Mouse (Mus musculus) kidney, embryonic 14.5 days (tissue): ENCODE measurements around the gene Paqr4. TPM values are rescaled to one million over a fixed set of nuclear protein-coding genes. Genes with fewer than 3 reads are reported as not detected.

Experiments
- ATAC-seq: fragments of 200-750 bp; cut with Nextera tagmentation; 2 replicates; pipeline ENCODE4 v1.8.0; 2017; ENCODE audit warnings: moderate number of reproducible peaks, mild to moderate bottlenecking, moderate TSS enrichment, moderate library complexity; ENCODE audit not compliant: low FRiP score, low TSS enrichment
- H3K27ac ChIP-seq: fragments of 300-500 bp; sonication (generic); 2 replicates; pipeline ENCODE4 v1.5.1; 2014; ENCODE audit warnings: low read depth, mild to moderate bottlenecking, low read length, moderate library complexity, mixed read lengths
- H3K27me3 ChIP-seq: fragments of 300-500 bp; sonication (generic); 2 replicates; pipeline ENCODE4 v1.6.1; 2014; ENCODE audit warnings: mild to moderate bottlenecking, low read length; ENCODE audit not compliant: control insufficient read depth, insufficient read depth
- H3K36me3 ChIP-seq: fragments of 300-500 bp; sonication (generic); 2 replicates; pipeline ENCODE4 v1.6.1; 2014; ENCODE audit warnings: low read length, mixed read lengths; ENCODE audit not compliant: control insufficient read depth, insufficient read depth
- H3K4me1 ChIP-seq: fragments of 300-500 bp; sonication (generic); 2 replicates; pipeline ENCODE4 v1.6.1; 2014; ENCODE audit warnings: low read length, mixed read lengths; ENCODE audit not compliant: control insufficient read depth, insufficient read depth
- H3K4me2 ChIP-seq: fragments of 300-500 bp; sonication (generic); replicated peaks from 2 replicates; pipeline ENCODE4 v1.6.1; 2014; ENCODE audit warnings: low read depth, mild to moderate bottlenecking, low read length
- H3K4me3 ChIP-seq: fragments of 300-500 bp; sonication (generic); 2 replicates; pipeline ENCODE4 v1.5.1; 2014; ENCODE audit warnings: mild to moderate bottlenecking, low read length
- H3K9ac ChIP-seq: fragments of 300-500 bp; sonication (generic); 2 replicates; pipeline ENCODE4 v1.6.1; 2014; ENCODE audit warnings: low read depth, mild to moderate bottlenecking, low read length, moderate library complexity
- H3K9me3 ChIP-seq: fragments of 300-500 bp; sonication (generic); 2 replicates; pipeline ENCODE4 v1.6.1; 2016; ENCODE audit warnings: low read length; ENCODE audit not compliant: control insufficient read depth
- WGBS: fragments of 180-500 bp; shearing (Covaris S2); extraction: QIAGEN DNeasy Blood & Tissue Kit; methylation state at CpG from one replicate; pipeline ENCODE4 v1.1.7; 2014; 5-methylcytosine and 5-hydroxymethylcytosine counted together
- polyA plus RNA-seq: library from polyadenylated mRNA; unstranded; fragments of >200 nt; fragmentation: Nextera tagmentation; extraction: Ambion mirVana; gene quantifications from 2 replicates; pipeline ENCODE4 v1.2.1, GENCODE M21; 2014

Paqr4 gene
- polyA plus RNA-seq, 1 experiment from 2014 or later, result 17.6 TPM

DNA sequence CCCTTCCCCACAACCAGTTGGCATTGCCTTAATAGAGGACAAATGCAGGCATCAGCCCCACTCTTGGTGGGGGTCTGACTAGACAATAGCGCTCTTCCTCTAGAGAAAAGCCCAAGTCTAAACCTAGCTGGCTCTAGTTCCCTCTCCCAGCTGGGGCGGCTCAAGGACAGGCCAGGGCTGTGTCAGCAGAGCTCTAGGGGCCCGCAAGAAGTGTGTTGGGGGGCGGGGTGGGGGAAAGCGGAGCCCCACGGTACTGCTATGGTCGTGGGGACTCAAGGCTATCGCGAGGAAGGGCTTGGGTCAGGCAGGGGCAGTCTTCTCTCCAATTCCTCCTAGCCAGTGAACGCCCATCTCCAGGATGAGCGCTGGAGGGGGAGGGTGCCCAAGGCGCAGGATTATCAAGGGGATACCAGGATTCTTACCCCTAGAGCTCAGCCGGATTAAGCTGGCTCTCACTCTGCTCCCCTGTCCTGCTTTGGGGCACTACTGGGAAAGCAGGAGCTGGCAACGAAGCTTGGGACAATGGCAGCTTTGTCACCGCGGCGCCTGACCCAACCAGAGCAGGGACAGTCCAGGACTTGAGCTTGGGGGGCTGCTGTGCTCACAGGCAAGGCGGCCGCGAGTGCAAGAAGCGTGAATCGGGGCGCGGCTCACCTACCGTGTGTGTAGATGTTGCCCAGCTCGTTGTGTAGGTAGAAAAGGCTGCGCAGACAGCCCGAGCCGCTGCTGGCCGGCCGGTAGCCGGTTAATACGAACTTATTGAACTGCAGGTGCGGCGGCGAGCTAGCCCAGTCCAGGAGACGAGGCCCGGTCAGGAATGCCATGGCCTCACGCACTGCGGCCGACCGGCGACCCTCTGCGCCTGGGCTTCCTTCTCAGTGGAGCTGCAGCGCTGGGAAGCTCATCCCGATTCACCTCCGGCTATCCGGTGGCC is 1.2 kb downstream of the Paqr4 start:
- Histone ChIP-seq H3K4me1 (peaks cover 20% of the 10 kb centered on the region), H3K27ac (0 out of 2 replicates have a peak overlapping the region, but pooled peaks have one; percentile 8), H3K9ac (peak overlapping the region; percentile 63), H3K36me3 (peaks cover 16% of the 10 kb centered on the region; the same call in 1 of the 2 replicates), H3K4me3 (peak overlapping the region; percentile 68), H3K9me3 (no peaks in the 10 kb centered on the region), H3K4me2 (peak overlapping the region; percentile 96), H3K27me3 (peaks cover 43% of the 10 kb centered on the region)
- ATAC-seq, result peak; percentile 39
- WGBS, result under 1% methylated on average over 43 of the region's 48 CpGs

DNA sequence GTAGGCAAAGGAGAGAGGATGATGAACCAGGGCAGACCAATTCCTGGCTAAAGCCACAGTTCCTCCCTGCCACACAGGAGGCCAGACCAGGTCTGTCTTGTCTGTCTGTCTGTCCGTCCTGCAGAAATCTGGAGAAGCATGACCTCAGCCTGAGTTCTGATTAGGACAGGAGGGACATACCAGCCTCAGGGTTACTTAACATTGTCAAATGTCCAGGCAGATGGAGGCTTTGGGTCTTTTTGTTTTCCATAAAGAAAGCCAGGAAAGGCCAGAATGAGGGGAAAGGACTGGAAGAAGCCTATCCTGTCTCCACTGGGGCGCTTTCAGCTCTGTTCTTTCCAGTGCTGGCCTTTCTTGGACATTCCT is 1.8 kb downstream of the Paqr4 start:
- peak overlapping the region; percentile 63; the same call in 1 of the 2 replicates for H3K9ac ChIP-seq
- peaks cover 16% of the 10 kb centered on the region; the same call in 1 of the 2 replicates for H3K36me3 ChIP-seq
- WGBS, result 54% methylated on average over 2 of the region's 2 CpGs
- peaks cover 19% of the 10 kb centered on the region for H3K4me1 ChIP-seq
- H3K27me3 ChIP-seq, result peaks cover 36% of the 10 kb centered on the region
- H3K4me3 ChIP-seq, result peak overlapping the region; percentile 68
- no peak for ATAC-seq
- H3K27ac ChIP-seq, result no peak overlapping the region
- no peaks in the 10 kb centered on the region for H3K9me3 ChIP-seq
- peak overlapping the region; percentile 96 for H3K4me2 ChIP-seq

DNA sequence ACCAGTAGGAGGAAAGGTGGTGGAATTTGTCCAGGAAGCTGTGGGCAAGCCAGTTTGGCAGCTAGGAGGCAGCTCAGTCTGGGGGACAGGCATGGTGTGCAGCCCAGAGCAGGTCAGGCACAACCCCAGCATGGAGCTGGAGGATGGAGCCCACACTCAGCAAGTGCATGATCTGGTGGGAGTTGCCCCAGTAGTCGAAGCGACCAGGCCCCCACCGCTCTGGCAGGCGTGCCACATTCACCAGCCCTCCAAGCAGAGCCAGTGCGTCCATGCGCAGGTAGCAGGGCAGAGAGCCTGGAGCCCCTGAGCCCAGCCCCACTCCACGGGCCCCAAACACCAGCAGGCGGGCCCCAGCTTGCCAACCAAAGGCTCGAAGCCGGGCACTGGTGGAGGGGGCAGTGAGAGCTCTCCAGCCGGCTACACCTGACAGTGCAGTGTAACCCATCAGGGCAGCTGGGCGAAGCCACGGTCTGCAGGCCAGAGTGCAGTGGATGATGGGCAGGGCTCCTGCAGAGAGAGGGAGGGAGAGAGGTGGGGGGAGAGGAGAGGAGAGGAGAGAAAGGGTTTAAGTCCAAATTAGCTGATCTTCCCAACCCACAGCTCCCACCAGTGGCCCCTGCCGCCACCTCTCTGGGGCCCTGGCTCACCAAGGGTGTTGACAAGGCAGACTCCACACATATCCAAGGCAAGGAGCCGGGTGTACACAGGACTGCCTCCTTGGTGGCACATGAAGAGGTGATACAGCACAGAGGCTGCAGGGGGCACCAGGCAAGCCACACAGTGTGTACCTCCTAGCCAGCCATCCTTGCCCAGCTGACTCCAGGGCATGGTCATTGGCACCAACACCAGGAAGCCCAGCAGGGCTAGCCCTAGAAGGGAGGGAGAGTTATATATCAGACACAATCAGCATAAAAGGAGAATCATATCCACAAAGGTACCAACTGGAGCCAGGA is 2.9 kb downstream of the Paqr4 start:
- H3K9me3 ChIP-seq, result no peaks in the 10 kb centered on the region
- ATAC-seq, result no peak
- no peak overlapping the region for H3K9ac ChIP-seq
- peaks cover 26% of the 10 kb centered on the region for H3K27me3 ChIP-seq
- H3K36me3 ChIP-seq, result peaks cover 16% of the 10 kb centered on the region; the same call in 1 of the 2 replicates
- peaks cover 19% of the 10 kb centered on the region for H3K4me1 ChIP-seq
- no peak overlapping the region for H3K4me2 ChIP-seq
- no peak overlapping the region for H3K27ac ChIP-seq
- H3K4me3 ChIP-seq, result no peak overlapping the region
- 62% methylated on average over 15 of the region's 15 CpGs for WGBS

DNA sequence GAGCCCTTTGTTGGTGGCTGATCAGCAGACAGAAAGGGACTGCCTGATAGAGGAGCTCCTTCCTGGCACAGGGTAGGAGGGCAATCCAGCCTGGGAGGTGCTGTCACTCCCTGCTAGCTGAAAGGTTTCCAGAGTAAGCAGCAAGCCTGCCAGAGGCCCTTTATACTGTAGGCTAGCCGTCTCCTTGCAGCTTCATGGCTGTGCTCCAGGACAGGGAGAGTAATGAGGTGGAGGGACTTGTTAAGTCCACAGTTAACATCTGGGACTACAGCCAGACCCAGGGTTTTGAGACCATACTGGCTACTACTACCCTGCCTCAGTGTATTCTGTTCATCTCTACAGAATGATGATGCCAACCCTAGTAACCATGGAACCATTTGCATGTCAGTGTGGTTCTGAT is 6.3 kb downstream of the Paqr4 start:
- H3K4me2 ChIP-seq, result no peak overlapping the region
- no peak for ATAC-seq
- H3K4me1 ChIP-seq, result peaks cover 7% of the 10 kb centered on the region; the same call in 1 of the 2 replicates
- H3K27me3 ChIP-seq, result peaks cover 3% of the 10 kb centered on the region; the same call in 1 of the 2 replicates
- H3K27ac ChIP-seq, result no peak overlapping the region
- H3K9ac ChIP-seq, result no peak overlapping the region
- H3K4me3 ChIP-seq, result no peak overlapping the region
- H3K36me3 ChIP-seq, result peaks cover 16% of the 10 kb centered on the region; the same call in 1 of the 2 replicates
- 90% methylated on average over 1 of the region's 1 CpGs for WGBS
- H3K9me3 ChIP-seq, result no peaks in the 10 kb centered on the region

GRCm38 (mm10) chr17:23730441-23730840 is 10.2 kb downstream of the Paqr4 start:
- no peak overlapping the region for H3K4me3 ChIP-seq
- no peaks in the 10 kb centered on the region for H3K9me3 ChIP-seq
- H3K4me1 ChIP-seq, result 0 out of 2 replicates have a peak, but pooled peaks cover 4% of the 10 kb centered on the region
- ATAC-seq, result no peak
- WGBS, result 33% methylated on average over 1 of the region's 1 CpGs
- H3K4me2 ChIP-seq, result no peak overlapping the region
- no peaks in the 10 kb centered on the region for H3K27me3 ChIP-seq
- peaks cover 6% of the 10 kb centered on the region; the same call in 1 of the 2 replicates for H3K36me3 ChIP-seq
- no peak overlapping the region for H3K27ac ChIP-seq
- no peak overlapping the region for H3K9ac ChIP-seq

- ATAC-seq, result peak; percentile 93
- Histone ChIP-seq H3K9ac (peak overlapping the region; percentile 82), H3K36me3 (no peaks in the 10 kb centered on the region), H3K27me3 (no peaks in the 10 kb centered on the region), H3K9me3 (no peaks in the 10 kb centered on the region), H3K4me2 (peak overlapping the region; percentile 63), H3K4me1 (0 out of 2 replicates have a peak, but pooled peaks cover 5% of the 10 kb centered on the region), H3K4me3 (peak overlapping the region; percentile 90), H3K27ac (peak overlapping the region; percentile 91)
- under 1% methylated on average over 20 of the region's 20 CpGs for WGBS
Observed at GRCm38 (mm10) chr17:23726758-23727142, 13.9 kb downstream of the Paqr4 start.

DNA sequence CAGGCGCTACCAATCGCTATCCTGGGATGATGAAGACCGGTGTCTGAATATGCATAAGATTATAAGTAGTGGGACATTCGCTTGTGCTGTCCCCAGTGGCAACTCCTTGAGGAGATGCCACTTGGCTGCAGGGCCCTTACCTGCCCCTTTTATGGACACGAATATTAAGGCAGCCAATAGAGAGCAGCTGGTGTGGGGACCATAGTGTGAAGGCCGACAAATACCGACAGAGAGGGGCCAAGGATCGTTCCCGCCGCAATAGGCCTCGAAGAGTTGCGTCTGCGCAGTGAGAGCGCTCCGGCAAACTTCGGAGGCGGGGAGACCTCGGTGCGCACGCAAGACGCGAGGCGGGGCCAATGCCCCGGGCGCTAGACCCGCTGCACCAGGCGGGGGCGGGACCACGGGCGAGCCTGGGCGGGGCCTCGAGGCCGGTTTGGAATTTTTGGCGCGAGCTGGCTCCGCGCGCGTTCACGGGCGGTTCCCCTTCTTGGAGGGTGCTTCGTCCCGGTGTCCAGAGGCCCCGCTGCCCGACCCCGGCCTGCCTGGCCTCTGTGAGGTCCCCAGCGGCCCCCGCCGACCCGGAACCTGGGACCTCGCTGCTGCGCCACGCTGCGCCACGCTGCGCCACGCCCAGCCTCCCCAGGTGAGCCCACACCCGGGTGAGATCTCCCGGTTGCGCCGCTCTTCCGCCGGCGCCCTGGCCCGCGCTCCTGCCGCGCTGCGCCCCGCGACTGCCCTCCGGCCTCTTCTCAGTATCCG is 14.5 kb downstream of the Paqr4 start, which contains the start of gene Pkmyt1:
Gene Pkmyt1 (plus strand): TSS at position 338 of the 759 bp plus-strand sequence.
- Histone ChIP-seq H3K4me3 (peak within 1 kb of the TSS; percentile 90), H3K4me1 (0 out of 2 replicates have a peak, but pooled peaks cover 5% of the 10 kb centered on the region), H3K36me3 (no peaks in the 10 kb centered on the region), H3K9me3 (no peaks in the 10 kb centered on the region), H3K4me2 (peak within 1 kb of the TSS; percentile 63), H3K27ac (peak within 1 kb of the TSS; percentile 91), H3K27me3 (no peaks in the 10 kb centered on the region), H3K9ac (peak within 1 kb of the TSS; percentile 82)
- under 1% methylated on average over 68 of the region's 73 CpGs for WGBS
- peak; percentile 92 for ATAC-seq

- H3K36me3 ChIP-seq, result no peaks in the 10 kb centered on the region
- H3K27me3 ChIP-seq, result no peaks in the 10 kb centered on the region
- H3K9me3 ChIP-seq, result no peaks in the 10 kb centered on the region
- 59% methylated on average over 4 of the region's 4 CpGs for WGBS
- peak overlapping the region; percentile 90 for H3K4me3 ChIP-seq
- no peak for ATAC-seq
- peak overlapping the region; percentile 64; the same call in 1 of the 2 replicates for H3K9ac ChIP-seq
- peak overlapping the region; percentile 63 for H3K4me2 ChIP-seq
- H3K4me1 ChIP-seq, result 0 out of 2 replicates have a peak, but pooled peaks cover 5% of the 10 kb centered on the region
- H3K27ac ChIP-seq, result peak overlapping the region; percentile 53; the same call in 1 of the 2 replicates
Observed at GRCm38 (mm10) chr17:23725477-23725876, 15.2 kb downstream of the Paqr4 start.
